Mouse (Mus musculus): ENCODE measurements around the gene Macrod2.

Gene Macrod2

GRCm38 (mm10) chr2:142163506-142164275 is 1768.6 kb downstream of the Macrod2 start:
- POLR2A ChIA-PET: interaction anchor here in 3 of 4 experiments (0.5 to 1.1 kb wide), 3 partner anchors 8 to 312 kb away, joined by 3 to 5 read pairs (median 4); no protein-coding TSS in a partner anchor
- CTCF ChIA-PET: interaction anchor here in 1 of 4 experiments (0.6 to 0.7 kb wide), 2 partner anchors 13 to 1987 kb away, joined by 3 to 7 read pairs; no protein-coding TSS in a partner anchor

GRCm38 (mm10) chr2:142169649-142170048 is 1774.5 kb downstream of the Macrod2 start:
- CTCF ChIA-PET: no interaction called here
- POLR2A ChIA-PET: no interaction called here

GRCm38 (mm10) chr2:142172706-142173105 is 1777.6 kb downstream of the Macrod2 start:
- CTCF ChIA-PET: no interaction called here
- POLR2A ChIA-PET: no interaction called here

- POLR2A ChIA-PET: no interaction called here
Measured at GRCm38 (mm10) chr2:142174039-142174438, 1778.9 kb downstream of the Macrod2 start.

GRCm38 (mm10) chr2:142186922-142187321 is 1791.8 kb downstream of the Macrod2 start:
- CTCF ChIA-PET: no interaction called here
- POLR2A ChIA-PET: no interaction called here

More at GRCm38 (mm10) chr2:142174039-142174438, 1778.9 kb downstream of the Macrod2 start:
- CTCF ChIA-PET: no interaction called here

- ChIA-PET CTCF (no interaction called here), POLR2A (no interaction called here)
Measured at GRCm38 (mm10) chr2:142187428-142187827, 1792.3 kb downstream of the Macrod2 start.

- ChIA-PET CTCF (no interaction called here), POLR2A (interaction anchor here in 1 of 4 experiments (0.6 kb wide), 1 partner anchor 537 kb away, joined by 3 read pairs; no protein-coding TSS in a partner anchor)
Measured at GRCm38 (mm10) chr2:142217371-142217770, 1822.3 kb downstream of the Macrod2 start.

- CTCF ChIA-PET: interaction anchor here in 1 of 4 experiments (1.4 kb wide), 1 partner anchor 31 kb away, joined by 4 read pairs; no protein-coding TSS in a partner anchor
- POLR2A ChIA-PET: no interaction called here
Measured at GRCm38 (mm10) chr2:142222137-142222921, 1827.2 kb downstream of the Macrod2 start.

- CTCF ChIA-PET: interaction anchor here in 1 of 4 experiments (1.4 kb wide), 1 partner anchor 31 kb away, joined by 4 read pairs; no protein-coding TSS in a partner anchor
Measured at GRCm38 (mm10) chr2:142222926-142223325, 1827.8 kb downstream of the Macrod2 start.

GRCm38 (mm10) chr2:142230985-142231549 is 1836.0 kb downstream of the Macrod2 start:
- ChIA-PET POLR2A (no interaction called here), CTCF (no interaction called here)

More at GRCm38 (mm10) chr2:142222926-142223325, 1827.8 kb downstream of the Macrod2 start:
- POLR2A ChIA-PET: no interaction called here

- POLR2A ChIA-PET: no interaction called here
- CTCF ChIA-PET: interaction anchor here in 1 of 4 experiments (0.6 kb wide), 1 partner anchor 66 kb away, joined by 3 read pairs; no protein-coding TSS in a partner anchor
Measured at GRCm38 (mm10) chr2:142232828-142233227, 1837.7 kb downstream of the Macrod2 start.

GRCm38 (mm10) chr2:142243483-142243882 is 1848.4 kb downstream of the Macrod2 start:
- ChIA-PET POLR2A (no interaction called here), CTCF (no interaction called here)

GRCm38 (mm10) chr2:142250383-142250782 is 1855.3 kb downstream of the Macrod2 start:
- ChIA-PET CTCF (interaction anchor here in 1 of 4 experiments (0.7 kb wide), 1 partner anchor 443 kb away, joined by 6 read pairs; no protein-coding TSS in a partner anchor), POLR2A (interaction anchor here in 1 of 4 experiments (0.7 kb wide), 1 partner anchor 22 kb away, joined by 6 read pairs; no protein-coding TSS in a partner anchor)

- ChIA-PET CTCF (interaction anchor here in 1 of 4 experiments (1.0 kb wide), 1 partner anchor 1580 kb away, joined by 3 read pairs; the partner anchor contains the start of gene Flrt3), POLR2A (no interaction called here)
Measured at GRCm38 (mm10) chr2:142251518-142251917, 1856.4 kb downstream of the Macrod2 start.

- POLR2A ChIA-PET: no interaction called here
- CTCF ChIA-PET: interaction anchor here in 2 of 4 experiments (0.7 to 1.3 kb wide), 4 partner anchors 32 to 1583 kb away, joined by 3 to 5 read pairs (median 4); partner anchors contain the start of gene Flrt3 (in 1 of the 2)
Measured at GRCm38 (mm10) chr2:142253913-142254312, 1858.8 kb downstream of the Macrod2 start.

- POLR2A ChIA-PET: no interaction called here
Measured at GRCm38 (mm10) chr2:142254566-142254965, 1859.5 kb downstream of the Macrod2 start.

GRCm38 (mm10) chr2:142257501-142257900 is 1862.4 kb downstream of the Macrod2 start:
- ChIA-PET CTCF (no interaction called here), POLR2A (no interaction called here)

More at GRCm38 (mm10) chr2:142254566-142254965, 1859.5 kb downstream of the Macrod2 start:
- CTCF ChIA-PET: interaction anchor here in 2 of 4 experiments (0.5 to 1.3 kb wide), 4 partner anchors 32 to 558 kb away, joined by 3 to 5 read pairs (median 4); no protein-coding TSS in a partner anchor

- CTCF ChIA-PET: no interaction called here
- POLR2A ChIA-PET: no interaction called here
Measured at GRCm38 (mm10) chr2:142261046-142261445, 1865.9 kb downstream of the Macrod2 start.

GRCm38 (mm10) chr2:142264697-142265096 is 1869.6 kb downstream of the Macrod2 start:
- POLR2A ChIA-PET: no interaction called here
- CTCF ChIA-PET: no interaction called here

Measured in embryonic stem cell, embryonic (primary cell).